Mouse (Mus musculus) CH12.LX (cell line): ENCODE measurements at regions not wholly inside any gene's neighbourhood (a gene's known extent, or its start where the extent isn't known, plus 50 kb on each side); places are given as distances from the start of the nearest gene placed in this dataset.

Experiments
- DNase-seq: peaks from one replicate; pipeline ENCODE4 v3.0.0-alpha.2; 2013; ENCODE audit errors: extremely low read depth
- H3K27ac ChIP-seq: 2 replicates; pipeline ENCODE4 v1.5.1; 2012; ENCODE audit warnings: low read depth, mild to moderate bottlenecking, control low read depth, moderate library complexity; ENCODE audit not compliant: insufficient read depth
- H3K27me3 ChIP-seq: replicated peaks from 2 replicates; pipeline ENCODE3; 2012; ENCODE audit warnings: inconsistent platforms
- H3K36me3 ChIP-seq, 2 experiments: replicated peaks in 1 of 2; 2 replicates each; pipeline versions ENCODE3 to v1.6.1; 2012; ENCODE audit warnings: inconsistent platforms in 1 of 2, low read length in 1 of 2, mild to moderate bottlenecking in 1 of 2, mixed read lengths in 1 of 2, moderate library complexity in 1 of 2; ENCODE audit not compliant: control insufficient read depth in 1 of 2, insufficient read depth in 1 of 2
- H3K4me1 ChIP-seq, 2 experiments: 2 replicates each; pipeline ENCODE4 v1.6.1; 2012; ENCODE audit warnings: inconsistent platforms in 1 of 2, moderate library complexity in 1 of 2; ENCODE audit not compliant: insufficient read depth in 2 of 2, control insufficient read depth in 1 of 2
- H3K4me2 ChIP-seq: 2 replicates; pipeline ENCODE4 v1.6.1; 2012; ENCODE audit warnings: low read depth, mild to moderate bottlenecking, control low read depth; ENCODE audit not compliant: poor library complexity, insufficient read depth, severe bottlenecking
- H3K4me3 ChIP-seq, 3 experiments: fragments of 150-350 bp in 1 of 3; sonication (generic) in 1 of 3; replicated peaks in 1 of 3; 2 replicates each; pipeline versions ENCODE3 to v1.5.1; 2011 to 2012; ENCODE audit warnings: low read depth in 2 of 3, low read length in 2 of 3, mild to moderate bottlenecking in 2 of 3, moderate library complexity in 2 of 3, control low read depth in 1 of 3, improper control_type of control experiment in 1 of 3, inconsistent platforms in 1 of 3, mixed read lengths in 1 of 3; ENCODE audit not compliant: poor library complexity in 1 of 3
- H3K79me2 ChIP-seq: replicated peaks from 2 replicates; pipeline ENCODE4 v1.6.1; 2012; ENCODE audit warnings: mild to moderate bottlenecking, moderate library complexity; ENCODE audit not compliant: control insufficient read depth, poor library complexity, insufficient read depth, severe bottlenecking; ENCODE audit errors: extremely low read depth
- H3K9ac ChIP-seq: 2 replicates; pipeline ENCODE4 v1.6.1; 2012; ENCODE audit warnings: low read depth, mild to moderate bottlenecking, control low read depth, moderate library complexity; ENCODE audit not compliant: insufficient read depth
- H3K9me3 ChIP-seq: replicated peaks from 2 replicates; pipeline ENCODE3; 2012; ENCODE audit warnings: low read length, inconsistent platforms, mixed read lengths
- CHD2 ChIP-seq: IDR thresholded peaks from 2 replicates; pipeline ENCODE4 v1.6.1; 2011; ENCODE audit warnings: low read length, improper control_type of control experiment
- E2F4 ChIP-seq: IDR thresholded peaks from 2 replicates; pipeline ENCODE4 v1.6.1; 2011; ENCODE audit warnings: low read depth, low read length, improper control_type of control experiment; ENCODE audit not compliant: insufficient replicate concordance
- EP300 ChIP-seq: IDR thresholded peaks from 2 replicates; pipeline ENCODE4 v1.6.1; 2011; ENCODE audit warnings: low read length, improper control_type of control experiment
- ETS1 ChIP-seq: conservative IDR thresholded peaks from 2 replicates; pipeline ENCODE4 v1.6.1; 2012; ENCODE audit warnings: low read depth, mild to moderate bottlenecking, inconsistent platforms, low read length, improper control_type of control experiment, moderate library complexity
- GABPA ChIP-seq: IDR thresholded peaks from 2 replicates; pipeline ENCODE4 v1.6.1; 2012; ENCODE audit warnings: low read depth, low read length, improper control_type of control experiment, inconsistent platforms; ENCODE audit not compliant: insufficient replicate concordance
- IRF4 ChIP-seq: IDR thresholded peaks from 2 replicates; pipeline ENCODE4 v1.6.1; 2014; ENCODE audit warnings: low read depth, mild to moderate bottlenecking, inconsistent platforms, low read length, improper control_type of control experiment
- KAT2A ChIP-seq: IDR thresholded peaks from 2 replicates; pipeline ENCODE4 v1.6.1; 2012; ENCODE audit warnings: low read length, improper control_type of control experiment, inconsistent platforms; ENCODE audit not compliant: insufficient replicate concordance
- MAX ChIP-seq: IDR thresholded peaks from 2 replicates; pipeline ENCODE4 v1.6.1; 2011; ENCODE audit warnings: low read length, improper control_type of control experiment
- MAZ ChIP-seq: IDR thresholded peaks from 2 replicates; pipeline ENCODE4 v1.6.1; 2012; ENCODE audit warnings: low read depth, mild to moderate bottlenecking, inconsistent platforms, low read length, improper control_type of control experiment, moderate library complexity
- MEF2A ChIP-seq: IDR thresholded peaks from 2 replicates; pipeline ENCODE4 v1.6.1; 2014; ENCODE audit warnings: low read depth, mild to moderate bottlenecking, inconsistent platforms, low read length, improper control_type of control experiment, borderline replicate concordance
- MXI1 ChIP-seq: IDR thresholded peaks from 2 replicates; pipeline ENCODE4 v1.6.1; 2011; ENCODE audit warnings: mild to moderate bottlenecking, low read depth, low read length, improper control_type of control experiment
- NRF1 ChIP-seq: IDR thresholded peaks from 2 replicates; pipeline ENCODE4 v1.6.1; 2014; ENCODE audit warnings: low read depth, mild to moderate bottlenecking, inconsistent platforms, low read length, improper control_type of control experiment, moderate library complexity
- PAX5 ChIP-seq: IDR thresholded peaks from 2 replicates; pipeline ENCODE4 v1.6.1; 2012; ENCODE audit warnings: low read length, inconsistent platforms, mixed read lengths
- SIN3A ChIP-seq: IDR thresholded peaks from 2 replicates; pipeline ENCODE4 v1.6.1; 2012; ENCODE audit warnings: low read length, improper control_type of control experiment, inconsistent platforms
- UBTF ChIP-seq: IDR thresholded peaks from 2 replicates; pipeline ENCODE4 v1.6.1; 2012; ENCODE audit warnings: low read depth, mild to moderate bottlenecking, inconsistent platforms, low read length, improper control_type of control experiment, moderate library complexity
- ZC3H11A ChIP-seq: IDR thresholded peaks from 2 replicates; pipeline ENCODE4 v1.6.1; 2012; ENCODE audit warnings: low read depth, mild to moderate bottlenecking, inconsistent platforms, low read length, improper control_type of control experiment
- ZMIZ1 ChIP-seq: IDR thresholded peaks from 2 replicates; pipeline ENCODE4 v1.6.1; 2012; ENCODE audit warnings: low read depth, mild to moderate bottlenecking, inconsistent platforms, low read length, improper control_type of control experiment
- dilution Hi-C: fragments of 300-500 bp; cut with MboI; formaldehyde crosslinking; loops from 2 replicates; pipeline ENCODE4 v1.14.3; 2020; ENCODE audit warnings: low sequenced_read_pairs; ENCODE audit not compliant: extremely low pct_unique_long_range_greater_than_20kb, extremely low pct_ligation_motif_present
- in situ Hi-C: fragments of 300-500 bp; cut with MboI; formaldehyde crosslinking; loops from 3 replicates; pipeline ENCODE4 v1.14.3; 2019; ENCODE audit warnings: low sequenced_read_pairs, low pct_ligation_motif_present, low pct_unique_long_range_greater_than_20kb, mixed read lengths

- in situ Hi-C loops, result no loop called here
- dilution Hi-C loops, result no loop called here
- peaks cover 6 to 12% of the 10 kb centered on the region in 2 experiments; a peak in 2 of 4 replicates for H3K4me1 ChIP-seq
Observed at GRCm38 (mm10) chrX:11814861-11815260, 345.3 kb downstream of the Bcor start.

DNA sequence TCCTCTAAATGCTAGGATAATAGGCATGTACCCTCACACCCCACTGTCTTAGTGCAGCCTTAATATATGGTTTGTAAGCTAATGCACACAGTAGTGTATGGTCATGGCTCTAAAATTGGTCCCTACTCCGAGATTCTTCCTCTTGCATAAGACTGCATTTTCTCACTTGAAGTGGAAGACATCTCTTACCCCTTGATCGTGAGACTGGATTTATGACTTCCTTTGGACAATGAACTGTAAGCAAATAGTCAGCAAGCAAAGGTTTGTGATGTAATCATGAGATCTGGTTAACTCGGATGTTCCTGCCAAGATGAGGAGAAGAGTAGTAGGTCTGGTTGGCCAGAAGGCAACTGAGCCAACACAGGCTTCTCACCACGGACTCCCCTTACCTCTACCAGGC, 344.3 kb downstream of the Bcor start:
- H3K4me1 ChIP-seq, result peaks cover 4 to 5% of the 10 kb centered on the region in 2 experiments; a peak in 2 of 4 replicates
- H3K79me2 ChIP-seq, result no peaks in the 10 kb centered on the region
- H3K36me3 ChIP-seq, result no peaks in the 10 kb centered on the region
- no peak overlapping the region for H3K4me2 ChIP-seq
- dilution Hi-C loops, result no loop called here
- no peak overlapping the region for H3K9ac ChIP-seq
- no peaks in the 10 kb centered on the region for H3K9me3 ChIP-seq
- TF ChIP-seq E2F4, result no peak
- TF ChIP-seq CHD2, result no peak
- no peak for TF ChIP-seq NRF1
- no peak for TF ChIP-seq UBTF
- no peak for TF ChIP-seq ZC3H11A
- no peak for TF ChIP-seq GABPA
- TF ChIP-seq MEF2A, result no peak
- no peak for TF ChIP-seq MAX
- TF ChIP-seq EP300, result no peak
- no peak for TF ChIP-seq MAZ
- TF ChIP-seq ETS1, result no peak
- no peak for TF ChIP-seq IRF4
- no peak for TF ChIP-seq SIN3A
- TF ChIP-seq KAT2A, result no peak
- no peak for TF ChIP-seq ZMIZ1
- no peak for TF ChIP-seq MXI1
- H3K27me3 ChIP-seq, result no peaks in the 10 kb centered on the region
- no peak overlapping the region for H3K4me3 ChIP-seq
- in situ Hi-C loops, result no loop called here
- DNase-seq, result no peak
- H3K27ac ChIP-seq, result no peak overlapping the region

More at GRCm38 (mm10) chrX:11814861-11815260, 345.3 kb downstream of the Bcor start:
- no peak for DNase-seq
- H3K79me2 ChIP-seq, result no peaks in the 10 kb centered on the region
- TF ChIP-seq IRF4 (no peak), MEF2A (no peak), PAX5 (no peak), ZC3H11A (no peak), MAX (no peak), CHD2 (no peak)
- TF ChIP-seq, all 38 proteins: peak for 0
- Histone ChIP-seq H3K9ac (no peak overlapping the region), H3K36me3 (no peaks in the 10 kb centered on the region), H3K4me2 (no peak overlapping the region), H3K27ac (no peak overlapping the region), H3K4me3 (no peak overlapping the region), H3K9me3 (no peaks in the 10 kb centered on the region), H3K27me3 (no peaks in the 10 kb centered on the region)
